Mouse (Mus musculus) v-Abl transformed pro-B cells (cell line): ENCODE results near the gene Acer1.

Source experiments
- in situ Hi-C, 2 experiments: fragments of 400-800 bp; cut with MboI; formaldehyde crosslinking; loops; one replicate each; pipeline ENCODE4 v1.15.1; 2025; ENCODE audit not compliant: unreplicated experiment in 2 of 2

The Acer1 gene

GRCm38 (mm10) chr17:56906166-56906565 lies 75.8 kb downstream of the Acer1 start:
- in situ Hi-C loops = no loop called here
